Mouse (Mus musculus) natural killer cell, adult 2 months (primary cell): ENCODE data around the gene Eml5.

Experiments
- DNase-seq, 2 experiments: peaks; one replicate each; pipeline ENCODE4 v3.0.0; 2022; ENCODE audit warnings: low spot score in 2 of 2

Gene Eml5

GRCm38 (mm10) chr12:98736951-98737800 is 164.1 kb downstream of the Eml5 start, which contains the start of gene Ptpn21:
Gene Ptpn21 (minus strand): TSS chr12:98737405.
- DNase-seq = no peak
